Mouse (Mus musculus) lung, embryonic 14.5 days (tissue): ENCODE data around the gene Scgb1b20. TPM values are rescaled to one million over a fixed set of nuclear protein-coding genes. Genes with fewer than 3 reads are reported as not detected.
"Not testable (repeated sequence)": the region's sequence is repeated elsewhere in the genome, so short reads cannot be mapped to it uniquely, and the experiment has no call there.

Source experiments
- ATAC-seq: fragments of 200-750 bp; cut with Nextera tagmentation; 2 replicates; pipeline ENCODE4 v1.8.0; 2017; ENCODE audit warnings: mild to moderate bottlenecking, moderate TSS enrichment, moderate library complexity; ENCODE audit not compliant: insufficient read depth
- DNase-seq: peaks from one replicate; pipeline ENCODE4 v3.0.0-alpha.2; 2015
- H3K27ac ChIP-seq: fragments of 300-500 bp; sonication (generic); 2 replicates; pipeline ENCODE4 v1.5.1; 2014; ENCODE audit warnings: low read depth, mild to moderate bottlenecking, moderate library complexity
- H3K27me3 ChIP-seq: fragments of 300-500 bp; sonication (generic); 2 replicates; pipeline ENCODE4 v1.6.1; 2014; ENCODE audit warnings: low read length, control low read depth; ENCODE audit not compliant: insufficient read depth
- H3K36me3 ChIP-seq: fragments of 300-500 bp; sonication (generic); 2 replicates; pipeline ENCODE4 v1.6.1; 2014; ENCODE audit warnings: control low read depth; ENCODE audit not compliant: insufficient read depth
- H3K4me1 ChIP-seq: fragments of 300-500 bp; sonication (generic); 2 replicates; pipeline ENCODE4 v1.6.1; 2014; ENCODE audit warnings: antibody characterized with exemption, control low read depth; ENCODE audit not compliant: insufficient read depth
- H3K4me2 ChIP-seq: fragments of 300-500 bp; sonication (generic); 2 replicates; pipeline ENCODE4 v1.6.1; 2014; ENCODE audit warnings: mild to moderate bottlenecking
- H3K4me3 ChIP-seq: fragments of 300-500 bp; sonication (generic); 2 replicates; pipeline ENCODE4 v1.5.1; 2014; ENCODE audit warnings: low read depth, low read length
- H3K9ac ChIP-seq: fragments of 300-500 bp; sonication (generic); 2 replicates; pipeline ENCODE4 v1.6.1; 2014
- H3K9me3 ChIP-seq: fragments of 300-500 bp; sonication (generic); 2 replicates; pipeline ENCODE4 v1.6.1; 2016; ENCODE audit warnings: low read depth, low read length, control low read depth
- CTCF ChIP-seq: IDR thresholded peaks from 2 replicates; pipeline ENCODE4 v1.5.1; 2016; ENCODE audit warnings: antibody characterized with exemption, low read depth
- WGBS: fragments of 180-500 bp; shearing (Covaris S2); extraction: QIAGEN DNeasy Blood & Tissue Kit; methylation state at CpG from one replicate; pipeline ENCODE4 v1.1.7; 2014; 5-methylcytosine and 5-hydroxymethylcytosine counted together
- polyA plus RNA-seq: library from polyadenylated mRNA; unstranded; fragments of >200 nt; fragmentation: Nextera tagmentation; extraction: Ambion mirVana; gene quantifications from 2 replicates; pipeline ENCODE4 v1.2.1, GENCODE M21; 2014

The Scgb1b20 gene
- polyA plus RNA-seq, result not detected in 2 replicates

GRCm38 (mm10) chr7:33372934-33373333, at the start of gene Scgb1b20:
Gene Scgb1b20 (plus strand): TSS chr7:33373234.
- H3K9me3 ChIP-seq, H3K4me2 ChIP-seq, H3K36me3 ChIP-seq, H3K27ac ChIP-seq, H3K9ac ChIP-seq, H3K4me1 ChIP-seq, ATAC-seq, H3K27me3 ChIP-seq, DNase-seq, H3K4me3 ChIP-seq: not testable (repeated sequence)
- 77% methylated on average over 4 of the region's 4 CpGs for WGBS

DNA sequence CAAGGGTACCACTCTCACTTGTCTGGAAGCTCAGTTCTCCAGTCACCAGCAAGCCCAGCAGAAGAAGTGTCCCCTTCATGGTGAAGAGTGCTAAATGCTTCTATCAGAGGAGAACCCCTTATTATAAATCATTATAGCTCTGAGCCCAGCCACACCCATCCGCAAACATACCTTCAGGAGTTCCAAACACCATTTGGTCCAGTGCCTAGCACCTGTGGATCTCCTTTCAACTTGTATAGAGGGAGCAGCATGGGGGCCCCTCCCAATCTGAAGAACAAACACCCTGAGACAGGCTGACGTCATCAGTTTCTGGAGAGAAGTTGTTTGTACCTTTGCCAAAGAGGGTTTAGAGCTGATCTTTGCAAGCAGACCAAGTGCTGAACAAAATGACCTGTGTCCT, 6.8 kb upstream of the Scgb1b20 start, which contains the start of gene Scgb2b20:
Gene Scgb2b20, minus strand, starts transcription at position 101 of the 400 bp plus-strand sequence.
- H3K4me2 ChIP-seq, H3K9ac ChIP-seq, DNase-seq, H3K27ac ChIP-seq, H3K9me3 ChIP-seq, H3K36me3 ChIP-seq, ATAC-seq, H3K4me1 ChIP-seq, H3K27me3 ChIP-seq, H3K4me3 ChIP-seq: not testable (repeated sequence)
- WGBS, result 74% methylated on average over 2 of the region's 2 CpGs

GRCm38 (mm10) chr7:33399749-33400148, 26.7 kb downstream of the Scgb1b20 start:
- ATAC-seq, H3K27me3 ChIP-seq, H3K4me1 ChIP-seq, H3K36me3 ChIP-seq, H3K27ac ChIP-seq, H3K9me3 ChIP-seq, H3K4me3 ChIP-seq, DNase-seq, H3K4me2 ChIP-seq, H3K9ac ChIP-seq: not testable (repeated sequence)

DNA sequence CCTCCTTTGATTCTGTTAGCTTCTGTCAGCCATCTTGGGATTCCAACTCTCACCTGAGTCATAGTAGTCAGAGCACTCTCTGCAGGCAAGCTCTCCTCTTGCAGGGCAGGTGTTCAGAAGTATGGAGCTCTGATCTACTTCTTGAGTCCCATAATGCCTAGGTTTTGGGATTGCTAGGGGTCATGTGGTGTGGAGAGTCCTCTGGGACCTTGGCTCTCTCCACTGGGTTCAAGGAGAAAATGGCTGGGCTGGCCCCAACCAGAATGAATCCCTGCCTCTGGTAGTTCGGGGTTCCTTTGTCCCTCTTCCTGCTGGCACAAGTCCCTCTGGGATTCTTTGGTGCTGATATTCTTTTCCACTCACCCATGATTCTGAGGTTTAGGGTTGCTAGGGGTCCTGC, 28.6 kb downstream of the Scgb1b20 start:
- DNase-seq, result no peak
- Histone ChIP-seq H3K4me2 (no peak overlapping the region), H3K36me3 (no peaks in the 10 kb centered on the region), H3K9me3 (no peaks in the 10 kb centered on the region), H3K4me3 (no peak overlapping the region), H3K4me1 (no peaks in the 10 kb centered on the region), H3K27me3 (no peaks in the 10 kb centered on the region), H3K27ac (no peak overlapping the region), H3K9ac (no peak overlapping the region)
- ATAC-seq, result no peak
- no peak for TF ChIP-seq CTCF
- 71% methylated on average over 1 of the region's 1 CpGs for WGBS

- not testable (repeated sequence) for H3K27ac ChIP-seq, H3K27me3 ChIP-seq, ATAC-seq, H3K4me2 ChIP-seq, H3K36me3 ChIP-seq, H3K4me1 ChIP-seq, H3K9ac ChIP-seq, H3K4me3 ChIP-seq, DNase-seq, H3K9me3 ChIP-seq
- WGBS, result 50% methylated on average over 1 of the region's 1 CpGs
Measured at GRCm38 (mm10) chr7:33409681-33410080, 36.6 kb downstream of the Scgb1b20 start.

Other genes starting within 250 kb of the Scgb1b20 start
- gene Scgb2b18, start 199.4 kb upstream of the Scgb1b20 start, polyA plus RNA-seq, result not detected in 2 replicates
- gene Scgb1b18, start 187.7 kb upstream of the Scgb1b20 start, polyA plus RNA-seq, result not detected in 2 replicates
- not detected in 2 replicates for gene Scgb2b19, start 92.9 kb upstream of the Scgb1b20 start, polyA plus RNA-seq
- not detected in 2 replicates for gene Scgb1b19, start 85.9 kb upstream of the Scgb1b20 start, polyA plus RNA-seq
- gene Scgb2b20, start 6.9 kb upstream of the Scgb1b20 start, polyA plus RNA-seq, result not detected in 2 replicates
- gene Scgb2b21, start 147.2 kb downstream of the Scgb1b20 start, polyA plus RNA-seq, result not detected in 2 replicates